Mouse (Mus musculus): ENCODE data around the gene Mdfic. TPM values are rescaled to one million over a fixed set of nuclear protein-coding genes. Genes with fewer than 3 reads are reported as not detected.
"Not testable (repeated sequence)": the region's sequence is repeated elsewhere in the genome, so short reads cannot be mapped to it uniquely, and the experiment has no call there.

Mdfic gene
- polyA plus RNA-seq, 1 experiment from 2014 or later: 9.1 TPM

- Histone ChIP-seq H3K9me3 (ENCODE audit: low read length) (no peaks in the 10 kb centered on the region), H3K27me3 (replicated peaks; ENCODE audit: insufficient read depth, low read length) (no peaks in the 10 kb centered on the region), H3K4me1 (ENCODE audit: insufficient read depth, low read depth, low read length) (no peaks in the 10 kb centered on the region), H3K4me3 (ENCODE audit: low read depth, low read length) (no peak overlapping the region), H3K4me2 (replicated peaks; ENCODE audit: low read depth, low read length) (no peak overlapping the region), H3K27ac (ENCODE audit: low read length) (no peak overlapping the region), H3K9ac (replicated peaks; ENCODE audit: low read depth) (no peak overlapping the region), H3K36me3 (ENCODE audit: insufficient read depth, low read length) (no peaks in the 10 kb centered on the region)
- WGBS: 91% methylated on average over 2 of the region's 2 CpGs
- ATAC-seq (no peak), DNase-seq (ENCODE audit: low spot score) (no peak)
- TF ChIP-seq CTCF (IDR thresholded peaks at IDR 0.05) (no peak), EP300 (IDR thresholded peaks at IDR 0.05) (no peak)
These were observed 5.2 kb upstream of the Mdfic start for GRCm38 (mm10) chr6:15714996-15715844.

- no peak overlapping the region for H3K4me3 ChIP-seq (ENCODE audit: low read depth, low read length)
- H3K9ac ChIP-seq (replicated peaks; ENCODE audit: low read depth): no peak overlapping the region
- H3K27me3 ChIP-seq (replicated peaks; ENCODE audit: insufficient read depth, low read length): no peaks in the 10 kb centered on the region
- ATAC-seq (peak; percentile 87), DNase-seq (ENCODE audit: low spot score) (peak; percentile 88)
- no peaks in the 10 kb centered on the region for H3K9me3 ChIP-seq (ENCODE audit: low read length)
- no peak overlapping the region for H3K4me2 ChIP-seq (replicated peaks; ENCODE audit: low read depth, low read length)
- TF ChIP-seq CTCF (IDR thresholded peaks at IDR 0.05): no peak
- peak; percentile 75 for TF ChIP-seq EP300 (IDR thresholded peaks at IDR 0.05)
- no peaks in the 10 kb centered on the region; the same call in 1 of the 2 replicates for H3K4me1 ChIP-seq (ENCODE audit: insufficient read depth, low read depth, low read length)
- no peaks in the 10 kb centered on the region for H3K36me3 ChIP-seq (ENCODE audit: insufficient read depth, low read length)
- peak overlapping the region; percentile 95; the same call in 1 of the 2 replicates for H3K27ac ChIP-seq (ENCODE audit: low read length)
- WGBS: 52% methylated on average over 6 of the region's 6 CpGs
These were observed 542 bp upstream of the Mdfic start for GRCm38 (mm10) chr6:15719919-15720318.

- peak; percentile 79 for DNase-seq (ENCODE audit: low spot score)
- peak; percentile 66 for ATAC-seq
- no peaks in the 10 kb centered on the region for H3K27me3 ChIP-seq (replicated peaks; ENCODE audit: insufficient read depth, low read length)
- peak overlapping the region; percentile 85 for H3K4me3 ChIP-seq (ENCODE audit: low read depth, low read length)
- no peaks in the 10 kb centered on the region for H3K36me3 ChIP-seq (ENCODE audit: insufficient read depth, low read length)
- no peaks in the 10 kb centered on the region; the same call in 1 of the 2 replicates for H3K4me1 ChIP-seq (ENCODE audit: insufficient read depth, low read depth, low read length)
- TF ChIP-seq EP300 (IDR thresholded peaks at IDR 0.05): no peak
- TF ChIP-seq CTCF (IDR thresholded peaks at IDR 0.05): peak; percentile 11; the same call in 1 of the 2 replicates
- peak overlapping the region; percentile 95 for H3K27ac ChIP-seq (ENCODE audit: low read length)
- no peaks in the 10 kb centered on the region for H3K9me3 ChIP-seq (ENCODE audit: low read length)
- WGBS: under 1% methylated on average over 39 of the region's 60 CpGs
- peak overlapping the region; percentile 74 for H3K4me2 ChIP-seq (replicated peaks; ENCODE audit: low read depth, low read length)
- peak overlapping the region; percentile 90 for H3K9ac ChIP-seq (replicated peaks; ENCODE audit: low read depth)
These were observed 606 bp downstream of the Mdfic start for GRCm38 (mm10) chr6:15720818-15721715.

GRCm38 (mm10) chr6:15721716-15722031, 1.2 kb downstream of the Mdfic start:
- H3K27me3 ChIP-seq (replicated peaks; ENCODE audit: insufficient read depth, low read length): no peaks in the 10 kb centered on the region
- TF ChIP-seq EP300 (IDR thresholded peaks at IDR 0.05): no peak
- no peak for TF ChIP-seq CTCF (IDR thresholded peaks at IDR 0.05)
- no peak for DNase-seq (ENCODE audit: low spot score)
- ATAC-seq: no peak
- no peaks in the 10 kb centered on the region for H3K9me3 ChIP-seq (ENCODE audit: low read length)
- peak overlapping the region; percentile 74 for H3K4me2 ChIP-seq (replicated peaks; ENCODE audit: low read depth, low read length)
- peak overlapping the region; percentile 95 for H3K27ac ChIP-seq (ENCODE audit: low read length)
- H3K4me3 ChIP-seq (ENCODE audit: low read depth, low read length): peak overlapping the region; percentile 85
- 6% methylated on average over 5 of the region's 5 CpGs for WGBS
- H3K4me1 ChIP-seq (ENCODE audit: insufficient read depth, low read depth, low read length): no peaks in the 10 kb centered on the region; the same call in 1 of the 2 replicates
- H3K9ac ChIP-seq (replicated peaks; ENCODE audit: low read depth): peak overlapping the region; percentile 90
- H3K36me3 ChIP-seq (ENCODE audit: insufficient read depth, low read length): no peaks in the 10 kb centered on the region

- not testable (repeated sequence) for H3K9me3 ChIP-seq (ENCODE audit: low read length); H3K27ac ChIP-seq (ENCODE audit: low read length); H3K4me3 ChIP-seq (ENCODE audit: low read depth, low read length); H3K4me2 ChIP-seq (replicated peaks; ENCODE audit: low read depth, low read length); DNase-seq (ENCODE audit: low spot score); H3K36me3 ChIP-seq (ENCODE audit: insufficient read depth, low read length); ATAC-seq; H3K27me3 ChIP-seq (replicated peaks; ENCODE audit: insufficient read depth, low read length); H3K4me1 ChIP-seq (ENCODE audit: insufficient read depth, low read depth, low read length); H3K9ac ChIP-seq (replicated peaks; ENCODE audit: low read depth)
- WGBS: 71% methylated on average over 7 of the region's 8 CpGs
These were observed 2.2 kb downstream of the Mdfic start for GRCm38 (mm10) chr6:15722631-15723030.

GRCm38 (mm10) chr6:15724304-15724703, 3.8 kb downstream of the Mdfic start:
- DNase-seq (ENCODE audit: low spot score) (peak; percentile 15), ATAC-seq (no peak)
- no peak overlapping the region for H3K4me2 ChIP-seq (replicated peaks; ENCODE audit: low read depth, low read length)
- H3K9me3 ChIP-seq (ENCODE audit: low read length): no peaks in the 10 kb centered on the region
- H3K36me3 ChIP-seq (ENCODE audit: insufficient read depth, low read length): no peaks in the 10 kb centered on the region
- H3K9ac ChIP-seq (replicated peaks; ENCODE audit: low read depth): no peak overlapping the region
- peaks cover 8% of the 10 kb centered on the region; the same call in 1 of the 2 replicates for H3K4me1 ChIP-seq (ENCODE audit: insufficient read depth, low read depth, low read length)
- TF ChIP-seq CTCF (IDR thresholded peaks at IDR 0.05) (no peak), EP300 (IDR thresholded peaks at IDR 0.05) (no peak)
- 67% methylated on average over 4 of the region's 4 CpGs for WGBS
- no peaks in the 10 kb centered on the region for H3K27me3 ChIP-seq (replicated peaks; ENCODE audit: insufficient read depth, low read length)
- H3K27ac ChIP-seq (ENCODE audit: low read length): no peak overlapping the region
- no peak overlapping the region for H3K4me3 ChIP-seq (ENCODE audit: low read depth, low read length)
